Mouse (Mus musculus) midbrain, embryonic 11.5 days (tissue): ENCODE results near the gene Clec18a. TPM values are rescaled to one million over a fixed set of nuclear protein-coding genes. Genes with fewer than 3 reads are reported as not detected.
A peak's percentile ranks its signal among the peaks of the same experiment; 100 is the strongest.
"Not testable (repeated sequence)": the region's sequence is repeated elsewhere in the genome, so short reads cannot be mapped to it uniquely, and the experiment has no call there.

Source experiments
- ATAC-seq: fragments of 200-750 bp; cut with Nextera tagmentation; 2 replicates; pipeline ENCODE4 v1.8.0; 2017; ENCODE audit warnings: moderate TSS enrichment, moderate library complexity; ENCODE audit not compliant: low FRiP score
- DNase-seq: peaks from one replicate; pipeline ENCODE4 v3.0.0; 2015; ENCODE audit warnings: low spot score; ENCODE audit errors: missing footprints
- H3K27ac ChIP-seq: fragments of 300-500 bp; sonication (generic); 2 replicates; pipeline ENCODE4 v1.5.1; 2014; ENCODE audit warnings: low read depth, low read length
- H3K27me3 ChIP-seq: fragments of 300-500 bp; sonication (generic); 2 replicates; pipeline ENCODE4 v1.6.1; 2014; ENCODE audit warnings: mild to moderate bottlenecking, low read length, moderate library complexity, mixed read lengths; ENCODE audit not compliant: control insufficient read depth, insufficient read depth
- H3K36me3 ChIP-seq: fragments of 300-500 bp; sonication (generic); 2 replicates; pipeline ENCODE4 v1.6.1; 2014; ENCODE audit warnings: mild to moderate bottlenecking, low read length, moderate library complexity, mixed read lengths; ENCODE audit not compliant: control insufficient read depth, insufficient read depth
- H3K4me1 ChIP-seq: fragments of 300-500 bp; sonication (generic); 2 replicates; pipeline ENCODE4 v1.6.1; 2014; ENCODE audit warnings: low read length; ENCODE audit not compliant: control insufficient read depth, insufficient read depth
- H3K4me2 ChIP-seq: fragments of 300-500 bp; sonication (generic); 2 replicates; pipeline ENCODE4 v1.6.1; 2014; ENCODE audit warnings: mild to moderate bottlenecking, moderate library complexity
- H3K4me3 ChIP-seq: fragments of 300-500 bp; sonication (generic); 2 replicates; pipeline ENCODE4 v1.5.1; 2014; ENCODE audit warnings: low read depth, low read length
- H3K9ac ChIP-seq: fragments of 300-500 bp; sonication (generic); 2 replicates; pipeline ENCODE4 v1.6.1; 2014; ENCODE audit warnings: low read length
- H3K9me3 ChIP-seq: fragments of 300-500 bp; sonication (generic); 2 replicates; pipeline ENCODE4 v1.6.1; 2016; ENCODE audit warnings: low read length; ENCODE audit not compliant: control insufficient read depth
- WGBS: fragments of 180-500 bp; shearing (Covaris S2); extraction: QIAGEN DNeasy Blood & Tissue Kit; methylation state at CpG from one replicate; pipeline ENCODE4 v1.1.7; 2014; 5-methylcytosine and 5-hydroxymethylcytosine counted together
- polyA plus RNA-seq: library from polyadenylated mRNA; unstranded; fragments of >200 nt; fragmentation: Nextera tagmentation; extraction: Ambion mirVana; gene quantifications from 2 replicates; pipeline ENCODE4 v1.2.1, GENCODE M21; 2014

Clec18a gene
- polyA plus RNA-seq, result 0.41 and 0.77 TPM in 2 replicates

- not testable (repeated sequence) for H3K27ac ChIP-seq, H3K9ac ChIP-seq, H3K9me3 ChIP-seq, DNase-seq, H3K4me1 ChIP-seq, H3K4me3 ChIP-seq, H3K36me3 ChIP-seq, ATAC-seq, H3K4me2 ChIP-seq, H3K27me3 ChIP-seq
- 84% methylated on average over 4 of the region's 6 CpGs for WGBS
Measured at GRCm38 (mm10) chr8:111092326-111092725, at the start of gene Clec18a. Gene Clec18a, minus strand, starts transcription at chr8:111092426.

- Histone ChIP-seq H3K36me3 (peaks cover 3% of the 10 kb centered on the region; the same call in 1 of the 2 replicates), H3K4me3 (no peak overlapping the region), H3K4me1 (no peaks in the 10 kb centered on the region), H3K27ac (no peak overlapping the region), H3K27me3 (no peaks in the 10 kb centered on the region), H3K9ac (no peak overlapping the region), H3K4me2 (no peak overlapping the region), H3K9me3 (no peaks in the 10 kb centered on the region)
- DNase-seq (no peak), ATAC-seq (no peak)
- 94% methylated on average over 2 of the region's 2 CpGs for WGBS
Measured at GRCm38 (mm10) chr8:111130756-111131155, 38.5 kb upstream of the Clec18a start.

- no peak for DNase-seq
- Histone ChIP-seq H3K9ac (no peak overlapping the region), H3K27me3 (no peaks in the 10 kb centered on the region), H3K4me1 (no peaks in the 10 kb centered on the region), H3K4me2 (no peak overlapping the region), H3K9me3 (no peaks in the 10 kb centered on the region), H3K4me3 (no peak overlapping the region), H3K36me3 (peaks cover 9% of the 10 kb centered on the region), H3K27ac (no peak overlapping the region)
- ATAC-seq, result no peak
- 93% methylated on average over 3 of the region's 3 CpGs for WGBS
Measured at GRCm38 (mm10) chr8:111119481-111119880, 27.3 kb upstream of the Clec18a start.

- no peak overlapping the region for H3K9ac ChIP-seq
- WGBS, result 93% methylated on average over 5 of the region's 5 CpGs
- H3K4me3 ChIP-seq, result no peak overlapping the region
- no peaks in the 10 kb centered on the region for H3K27me3 ChIP-seq
- no peak overlapping the region for H3K27ac ChIP-seq
- H3K4me1 ChIP-seq, result no peaks in the 10 kb centered on the region
- H3K9me3 ChIP-seq, result no peaks in the 10 kb centered on the region
- H3K4me2 ChIP-seq, result no peak overlapping the region
- peaks cover 4% of the 10 kb centered on the region; the same call in 1 of the 2 replicates for H3K36me3 ChIP-seq
- no peak for ATAC-seq
- DNase-seq, result no peak
Measured at GRCm38 (mm10) chr8:111114891-111115290, 22.7 kb upstream of the Clec18a start.

- WGBS, result under 1% methylated on average over 61 of the region's 69 CpGs
- not testable (repeated sequence) for H3K36me3 ChIP-seq, H3K9me3 ChIP-seq, H3K4me1 ChIP-seq, H3K27ac ChIP-seq, H3K27me3 ChIP-seq
- Histone ChIP-seq H3K9ac (peak overlapping the region; percentile 67), H3K4me2 (peak overlapping the region; percentile 79), H3K4me3 (peak overlapping the region; percentile 59)
- DNase-seq, result peak; percentile 87
- peak; percentile 81; the same call in 1 of the 2 replicates for ATAC-seq
Measured at GRCm38 (mm10) chr8:111094719-111095302, 2.6 kb upstream of the Clec18a start.

- peak; percentile 94 for ATAC-seq
- peaks cover 4% of the 10 kb centered on the region for H3K4me1 ChIP-seq
- 6% methylated on average over 64 of the region's 72 CpGs for WGBS
- peak within 1 kb of the TSS; percentile 59 for H3K4me3 ChIP-seq
- peak within 1 kb of the TSS; percentile 67 for H3K9ac ChIP-seq
- DNase-seq, result peak; percentile 99
- H3K4me2 ChIP-seq, result peak within 1 kb of the TSS; percentile 79
- H3K9me3 ChIP-seq, result no peaks in the 10 kb centered on the region
- H3K36me3 ChIP-seq, result no peaks in the 10 kb centered on the region
- H3K27me3 ChIP-seq, result no peaks in the 10 kb centered on the region
- H3K27ac ChIP-seq, result no peak within 1 kb of the TSS
Measured at GRCm38 (mm10) chr8:111093865-111094718, 1.9 kb upstream of the Clec18a start, which contains the start of gene Pdpr. Gene Pdpr, plus strand, starts transcription at chr8:111094630.

GRCm38 (mm10) chr8:111091706-111092105 is 520 bp downstream of the Clec18a start:
- Histone ChIP-seq H3K4me3 (no peak overlapping the region), H3K36me3 (no peaks in the 10 kb centered on the region), H3K9ac (no peak overlapping the region), H3K4me2 (no peak overlapping the region), H3K9me3 (no peaks in the 10 kb centered on the region), H3K27ac (no peak overlapping the region), H3K27me3 (no peaks in the 10 kb centered on the region), H3K4me1 (peaks cover 4% of the 10 kb centered on the region)
- no peak for ATAC-seq
- DNase-seq, result no peak
- 84% methylated on average over 7 of the region's 7 CpGs for WGBS

GRCm38 (mm10) chr8:111090126-111090525 is 2.1 kb downstream of the Clec18a start:
- Histone ChIP-seq H3K27me3 (no peaks in the 10 kb centered on the region), H3K27ac (no peak overlapping the region), H3K4me2 (no peak overlapping the region), H3K9me3 (no peaks in the 10 kb centered on the region), H3K9ac (no peak overlapping the region), H3K36me3 (no peaks in the 10 kb centered on the region), H3K4me1 (no peaks in the 10 kb centered on the region; the same call in 1 of the 2 replicates), H3K4me3 (no peak overlapping the region)
- ATAC-seq, result no peak
- DNase-seq, result peak; percentile 90
- WGBS, result 1% methylated on average over 2 of the region's 2 CpGs

GRCm38 (mm10) chr8:111083936-111084335 is 8.3 kb downstream of the Clec18a start:
- not testable (repeated sequence) for H3K9me3 ChIP-seq, H3K27me3 ChIP-seq, H3K4me1 ChIP-seq, H3K9ac ChIP-seq, DNase-seq, H3K4me2 ChIP-seq, H3K36me3 ChIP-seq, ATAC-seq, H3K27ac ChIP-seq, H3K4me3 ChIP-seq
- WGBS, result 87% methylated on average over 5 of the region's 5 CpGs
